Mouse (Mus musculus) ES-E14 (cell line): ENCODE measurements at regions not wholly inside any gene's neighbourhood (a gene's known extent, or its start where the extent isn't known, plus 50 kb on each side); places are given as distances from the start of the nearest gene placed in this dataset.

ENCODE experiments used
- DNase-seq: peaks from one replicate; pipeline ENCODE4 v3.0.0-alpha.2; 2013; ENCODE audit warnings: low read depth, low spot score
- H3K27ac ChIP-seq: 2 replicates; pipeline ENCODE4 v1.5.1; 2012; ENCODE audit warnings: low read depth, mild to moderate bottlenecking, low read length, moderate library complexity, mixed read lengths; ENCODE audit not compliant: poor library complexity, insufficient read depth, severe bottlenecking
- H3K36me3 ChIP-seq: 2 replicates; pipeline ENCODE4 v1.6.1; 2012; ENCODE audit warnings: mild to moderate bottlenecking, low read length, moderate library complexity, mixed read lengths; ENCODE audit not compliant: control insufficient read depth, poor library complexity, insufficient read depth, severe bottlenecking
- H3K4me1 ChIP-seq, 2 experiments: fragments of 150-350 bp in 1 of 2; sonication (generic) in 1 of 2; 2 replicates each; pipeline ENCODE4 v1.6.1; 2012; ENCODE audit warnings: low read length in 2 of 2, mild to moderate bottlenecking in 1 of 2, mixed read lengths in 1 of 2; ENCODE audit not compliant: control insufficient read depth in 2 of 2, insufficient read depth in 2 of 2, poor library complexity in 1 of 2
- H3K4me3 ChIP-seq, 2 experiments: fragments of 150-350 bp in 1 of 2; sonication (generic) in 1 of 2; 2 replicates each; pipeline ENCODE4 v1.5.1; 2012; ENCODE audit warnings: low read length in 2 of 2, low read depth in 1 of 2, mild to moderate bottlenecking in 1 of 2, mixed read lengths in 1 of 2; ENCODE audit not compliant: insufficient read depth in 1 of 2, poor library complexity in 1 of 2, severe bottlenecking in 1 of 2
- H3K9ac ChIP-seq: 2 replicates; pipeline ENCODE4 v1.6.1; 2012; ENCODE audit warnings: low read depth, mild to moderate bottlenecking, low read length, mixed read lengths; ENCODE audit not compliant: poor library complexity, insufficient read depth, severe bottlenecking
- H3K9me3 ChIP-seq: fragments of 150-350 bp; sonication (generic); 2 replicates; pipeline ENCODE4 v1.6.1; 2012; ENCODE audit warnings: low read depth, mild to moderate bottlenecking, low read length; ENCODE audit not compliant: control insufficient read depth, insufficient read depth
- CHD2 ChIP-seq: IDR thresholded peaks from 2 replicates; pipeline ENCODE4 v1.6.1; 2014; ENCODE audit warnings: mild to moderate bottlenecking, low read depth, low read length, inconsistent platforms
- HCFC1 ChIP-seq: IDR thresholded peaks from 2 replicates; pipeline ENCODE4 v1.6.1; 2012; ENCODE audit warnings: low read length, inconsistent platforms, borderline replicate concordance; ENCODE audit not compliant: insufficient read depth
- MAFK ChIP-seq: IDR thresholded peaks from 2 replicates; pipeline ENCODE4 v1.6.1; 2014; ENCODE audit warnings: mild to moderate bottlenecking, low read depth, low read length, inconsistent platforms; ENCODE audit not compliant: insufficient read depth
- ZC3H11A ChIP-seq: IDR thresholded peaks from 2 replicates; pipeline ENCODE4 v1.6.1; 2012; ENCODE audit warnings: low read depth, mild to moderate bottlenecking, inconsistent platforms, low read length, borderline replicate concordance
- ZNF384 ChIP-seq: IDR thresholded peaks from 2 replicates; pipeline ENCODE4 v1.6.1; 2012; ENCODE audit warnings: low read depth, low read length, inconsistent platforms
- in situ Hi-C, 2 experiments: fragments of 600-800 bp; cut with MboI; formaldehyde crosslinking; loops; one replicate each; pipeline ENCODE4 v1.15.1; 2025; ENCODE audit warnings: low sequenced_read_pairs in 2 of 2, inconsistent platforms in 1 of 2; ENCODE audit not compliant: unreplicated experiment in 2 of 2

GRCm38 (mm10) chr19:56077491-56077890, 209.4 kb upstream of the Habp2 start:
- no peak overlapping the region for H3K9ac ChIP-seq
- TF ChIP-seq MAFK, result no peak
- no peak for TF ChIP-seq CHD2
- TF ChIP-seq ZC3H11A, result no peak
- TF ChIP-seq HCFC1, result no peak
- no peak for TF ChIP-seq ZNF384
- H3K4me3 ChIP-seq, result no peak overlapping the region
- H3K36me3 ChIP-seq, result no peaks in the 10 kb centered on the region
- no peaks in the 10 kb centered on the region for H3K4me1 ChIP-seq
- in situ Hi-C loops, result no loop called here
- no peak overlapping the region for H3K27ac ChIP-seq
- no peak for DNase-seq
- no peaks in the 10 kb centered on the region for H3K9me3 ChIP-seq

GRCm38 (mm10) chr19:56086413-56087083, 200.4 kb upstream of the Habp2 start:
- Histone ChIP-seq H3K4me1 (no peaks in the 10 kb centered on the region), H3K27ac (no peak overlapping the region), H3K9ac (no peak overlapping the region), H3K36me3 (no peaks in the 10 kb centered on the region), H3K9me3 (no peaks in the 10 kb centered on the region), H3K4me3 (no peak overlapping the region)
- in situ Hi-C loops, result no loop called here
- DNase-seq, result no peak
- no peak for TF ChIP-seq MAFK
- no peak for TF ChIP-seq ZC3H11A
- TF ChIP-seq CHD2, result no peak
- TF ChIP-seq HCFC1, result no peak

GRCm38 (mm10) chr19:56087127-56087526, 199.8 kb upstream of the Habp2 start:
- in situ Hi-C loops, result no loop called here
- H3K4me3 ChIP-seq, result no peak overlapping the region

GRCm38 (mm10) chr19:56089795-56090375, 197.1 kb upstream of the Habp2 start:
- no peak for TF ChIP-seq MAFK
- Histone ChIP-seq H3K4me1 (no peaks in the 10 kb centered on the region), H3K4me3 (no peak overlapping the region), H3K9ac (no peak overlapping the region), H3K27ac (no peak overlapping the region), H3K36me3 (no peaks in the 10 kb centered on the region), H3K9me3 (no peaks in the 10 kb centered on the region)
- no peak for DNase-seq
- in situ Hi-C loops, result no loop called here

More at GRCm38 (mm10) chr19:56087127-56087526, 199.8 kb upstream of the Habp2 start:
- Histone ChIP-seq H3K4me1 (no peaks in the 10 kb centered on the region), H3K27ac (no peak overlapping the region), H3K36me3 (no peaks in the 10 kb centered on the region), H3K9me3 (no peaks in the 10 kb centered on the region), H3K9ac (no peak overlapping the region)
- TF ChIP-seq MAFK (no peak), HCFC1 (no peak), ZNF384 (no peak), ZC3H11A (no peak), CHD2 (no peak)
- no peak for DNase-seq

- no peaks in the 10 kb centered on the region for H3K36me3 ChIP-seq
- TF ChIP-seq MAFK, result no peak
- no peak for TF ChIP-seq ZC3H11A
- no peak for TF ChIP-seq ZNF384
- TF ChIP-seq HCFC1, result no peak
- no peak for TF ChIP-seq CHD2
- in situ Hi-C loops, result no loop called here
- no peaks in the 10 kb centered on the region for H3K9me3 ChIP-seq
- no peak overlapping the region for H3K4me3 ChIP-seq
- no peaks in the 10 kb centered on the region for H3K4me1 ChIP-seq
- H3K27ac ChIP-seq, result no peak overlapping the region
- DNase-seq, result no peak
- H3K9ac ChIP-seq, result no peak overlapping the region
These were observed 195.4 kb upstream of the Habp2 start for GRCm38 (mm10) chr19:56091581-56091980.
